Comparison of ENCODE assay signal across 11 mouse cellular contexts in genomic region chr10:121568534-121568933, GRCm38 (mm10). TPM values are rescaled to one million over a fixed set of nuclear protein-coding genes. Genes with fewer than 3 reads are reported as not detected.
A peak's percentile ranks its signal among the peaks of the same experiment; 100 is the strongest.
DNase-seq lines count a peak whose midpoint lies in the region; ATAC-seq and TF ChIP-seq lines count a peak whose summit lies in the region.
"Had no signal": no experiment of that assay in that cellular context is flagged by ENCODE, and none has a peak within 500 bp of the region (broad histone marks: within the 10 kb centered on the region; RNA-seq: fewer than 3 reads in every experiment).

No protein-coding gene starts in this region.

- intact Hi-C loops in gastrocnemius, adult 2 months (cut with DNase I) = no loop called here

- no peaks in the 10 kb centered on the region for H3K27me3 ChIP-seq in heart, embryonic 13.5 days (replicated peaks)
- H3K27me3 ChIP-seq in hindbrain, embryonic 10.5 days (ENCODE audit: insufficient read depth, poor library complexity, severe bottlenecking) = no peaks in the 10 kb centered on the region
- H3K27me3 ChIP-seq in cerebellum, adult 2 months (ENCODE audit: control insufficient read depth, insufficient read depth, low read length) = no peaks in the 10 kb centered on the region

- 71% methylated on average over 7 of the region's 7 CpGs for WGBS in heart, embryonic 13.5 days
- 86% methylated on average over 7 of the region's 7 CpGs for WGBS in bone marrow, adult 2 months
- WGBS in hindbrain, embryonic 10.5 days = 73% methylated on average over 7 of the region's 7 CpGs
- 75% methylated on average over 7 of the region's 7 CpGs for WGBS in cerebellum, adult 2 months

- peak overlapping the region; percentile 62 for H3K4me2 ChIP-seq in heart, embryonic 13.5 days

- H3K4me3 ChIP-seq in heart, embryonic 13.5 days = peak overlapping the region; percentile 37
- H3K4me3 ChIP-seq in bone marrow, adult 2 months (replicated peaks; ENCODE audit: control insufficient read depth, low read depth, low read length) = no peak overlapping the region
- H3K4me3 ChIP-seq in hindbrain, embryonic 10.5 days = 0 out of 2 replicates have a peak overlapping the region, but pooled peaks have one; percentile 30
- H3K4me3 ChIP-seq in gastrocnemius, adult 2 months = no peak overlapping the region
- H3K4me3 ChIP-seq in cerebellum, adult 2 months (replicated peaks; ENCODE audit: insufficient read depth, low read depth, low read length) = no peak overlapping the region
- H3K4me3 ChIP-seq: myocyte had no signal

- H3K9ac ChIP-seq in heart, embryonic 13.5 days = peak overlapping the region; percentile 53
- H3K9ac ChIP-seq: lung, embryonic 14.5 days had no signal

- H3K9me3 ChIP-seq in heart, embryonic 13.5 days = no peaks in the 10 kb centered on the region
- H3K9me3 ChIP-seq in hindbrain, embryonic 10.5 days = no peaks in the 10 kb centered on the region

- no peak for ATAC-seq in heart, embryonic 13.5 days (ENCODE audit: extremely low read depth, insufficient number of reproducible peaks, low FRiP score, low TSS enrichment)
- ATAC-seq in megakaryocyte-erythroid progenitor cell, adult 5-6 weeks (replicated peaks; ENCODE audit: low FRiP score, low TSS enrichment, poor library complexity, severe bottlenecking) = peak; percentile 11; the same call in 1 of the 2 replicates

- H3K27ac ChIP-seq in heart, embryonic 13.5 days (replicated peaks) = peak overlapping the region; percentile 66
- peak overlapping the region; percentile 38; the same call in 1 of the 2 replicates for H3K27ac ChIP-seq in bone marrow, adult 2 months (ENCODE audit: control insufficient read depth, insufficient read depth, low read depth, low read length, poor library complexity)
- H3K27ac ChIP-seq in hindbrain, embryonic 10.5 days = no peak overlapping the region
- H3K27ac ChIP-seq in gastrocnemius, adult 2 months = no peak overlapping the region
- no peak overlapping the region for H3K27ac ChIP-seq in cerebellum, adult 2 months (ENCODE audit: insufficient read depth, low read length)

- no peak for DNase-seq in heart, adult 8-10 months (ENCODE audit: low spot score)
- no peak for DNase-seq in hindbrain, embryonic 10.5 days (ENCODE audit: low spot score)
- no peak for DNase-seq in layer of hippocampus, adult 9-11 months
- no peak for DNase-seq in gastrocnemius, adult 2 months
- no peak for DNase-seq in cerebellum, adult 2 months
- DNase-seq: kidney, adult 18-20 months; lung, embryonic 14.5 days had no signal

- peaks cover 21% of the 10 kb centered on the region for H3K4me1 ChIP-seq in heart, embryonic 13.5 days
- peaks cover 3% of the 10 kb centered on the region; the same call in 1 of the 2 replicates for H3K4me1 ChIP-seq in bone marrow, adult 2 months (ENCODE audit: control insufficient read depth, insufficient read depth, low read length)
- H3K4me1 ChIP-seq in hindbrain, embryonic 10.5 days (replicated peaks) = peaks cover 17% of the 10 kb centered on the region
- no peaks in the 10 kb centered on the region for H3K4me1 ChIP-seq in cerebellum, adult 2 months (ENCODE audit: control insufficient read depth, insufficient read depth, low read length)

- no peak for TF ChIP-seq POLR2A in bone marrow, adult 2 months (IDR thresholded peaks at IDR 0.05; ENCODE audit: borderline replicate concordance, control insufficient read depth, low read depth, low read length)
- TF ChIP-seq POLR2A in cerebellum, adult 2 months (IDR thresholded peaks at IDR 0.05; ENCODE audit: borderline replicate concordance, insufficient read depth, low read length) = no peak

- H3K36me3 ChIP-seq in heart, embryonic 13.5 days = peaks cover 70% of the 10 kb centered on the region
- peaks cover 72% of the 10 kb centered on the region for H3K36me3 ChIP-seq in hindbrain, embryonic 10.5 days

- no peak for TF ChIP-seq CTCF in bone marrow, adult 2 months (IDR thresholded peaks at IDR 0.05; ENCODE audit: control insufficient read depth, insufficient read depth, low read length)
- no peak for TF ChIP-seq CTCF in gastrocnemius, adult 2 months (IDR thresholded peaks at IDR 0.05)
- TF ChIP-seq CTCF in cerebellum, adult 2 months (IDR thresholded peaks at IDR 0.05; ENCODE audit: borderline replicate concordance, insufficient read depth, low read depth, low read length) = no peak

RNA-seq across cellular contexts. Expression of gene Tbk1, which starts 18.1 kb away (rescaled TPM):
- 20.6 and 21.8 TPM in 2 replicates for polyA plus RNA-seq in heart, embryonic 13.5 days (2015; fragmentation: Nextera tagmentation; extraction: Ambion mirVana)
- 10 to 100 TPM; 12.0 to 17.2 (median 16.2) TPM for total RNA-seq in heart, adult 8-10 months (2022)
- polyA plus RNA-seq in bone marrow, adult 2 months (2011; ENCODE audit: insufficient read depth, insufficient read length, low replicate concordance, missing spikeins) = 11.2 and 31.3 TPM in 2 replicates
- 29.7 and 30.6 TPM in 2 replicates for polyA plus RNA-seq in hindbrain, embryonic 10.5 days (2016; fragmentation: Nextera tagmentation; extraction: Ambion mirVana)
- total RNA-seq in megakaryocyte-erythroid progenitor cell, adult 5-6 weeks (2014; fragmentation: Nextera tagmentation) = 28.9 and 31.5 TPM in 2 replicates
- 31.3 and 47.5 TPM in 2 replicates for total RNA-seq in megakaryocyte-erythroid progenitor cell, adult 5-6 weeks (2017)
- 10 to 100 TPM; 11.5 to 12.0 TPM for total RNA-seq in gastrocnemius, adult 2 months (2021)
- polyA plus RNA-seq in cerebellum, adult 2 months (2012; rRNA removed) = 42.1 and 44.8 TPM in 2 replicates

RNA-seq across cellular contexts. Expression of gene Xpot, which starts 57.6 kb away (rescaled TPM):
- polyA plus RNA-seq in heart, embryonic 13.5 days (2015; fragmentation: Nextera tagmentation; extraction: Ambion mirVana) = 25.9 and 27.9 TPM in 2 replicates
- total RNA-seq in heart, adult 8-10 months (2022) = 10 to 100 TPM; 29.2 to 31.6 (median 31.1) TPM
- polyA plus RNA-seq in bone marrow, adult 2 months (2011; ENCODE audit: insufficient read depth, insufficient read length, low replicate concordance, missing spikeins) = 18.5 and 24.4 TPM in 2 replicates
- 42.4 and 51.5 TPM in 2 replicates for polyA plus RNA-seq in hindbrain, embryonic 10.5 days (2016; fragmentation: Nextera tagmentation; extraction: Ambion mirVana)
- 84.1 and 92.3 TPM in 2 replicates for total RNA-seq in megakaryocyte-erythroid progenitor cell, adult 5-6 weeks (2014; fragmentation: Nextera tagmentation)
- total RNA-seq in megakaryocyte-erythroid progenitor cell, adult 5-6 weeks (2017) = 127 and 153 TPM in 2 replicates
- 10 to 100 TPM; 21.6 to 27.8 TPM for total RNA-seq in gastrocnemius, adult 2 months (2021)
- 64.9 and 68.8 TPM in 2 replicates for polyA plus RNA-seq in cerebellum, adult 2 months (2012; rRNA removed)

Comparison
In these comparisons a context has a peak if more than half of its experiments do, and no peak if none do; other contexts are left out.
1. H3K27ac ChIP-seq: peak in heart, embryonic 13.5 days (single experiment) and bone marrow, adult 2 months (single experiment); none in hindbrain, embryonic 10.5 days (single experiment), gastrocnemius, adult 2 months (single experiment) and cerebellum, adult 2 months (single experiment).
2. H3K4me3 ChIP-seq: peak in heart, embryonic 13.5 days (single experiment) and hindbrain, embryonic 10.5 days (single experiment); none in bone marrow, adult 2 months (single experiment), gastrocnemius, adult 2 months (single experiment) and cerebellum, adult 2 months (single experiment).